Mouse (Mus musculus) c-Kit-positive CD71-positive TER-119-positive erythroid progenitor cells, embryonic 14.5 days (primary cell): Measurements from ENCODE around the gene Rin2.
A peak's percentile ranks its signal among the peaks of the same experiment; 100 is the strongest.
"Not testable (repeated sequence)": the region's sequence is repeated elsewhere in the genome, so short reads cannot be mapped to it uniquely, and the experiment has no call there.

Experiments used
- DNase-seq: peaks from one replicate; pipeline ENCODE4 v3.0.0-alpha.2; 2013; ENCODE audit warnings: low spot score

The Rin2 gene

DNA sequence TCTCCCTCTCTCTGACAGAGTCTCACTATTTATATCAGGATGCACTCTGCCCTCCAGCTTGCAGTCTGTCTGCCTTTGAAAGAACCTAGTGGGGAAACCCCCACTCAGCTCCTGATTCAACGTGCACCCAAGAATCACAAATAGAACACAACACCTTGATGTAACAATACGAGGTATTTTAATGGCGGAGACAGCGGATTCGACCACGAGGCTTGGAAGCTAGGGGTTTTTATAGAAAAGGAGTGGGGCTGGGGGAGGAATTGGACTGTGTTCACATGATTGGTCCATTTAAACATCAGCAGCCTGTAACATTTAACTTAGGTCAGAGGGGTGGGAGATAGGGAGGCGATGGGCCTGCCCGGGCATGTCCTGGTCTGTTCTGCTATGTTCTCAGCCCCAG, 225.3 kb downstream of the Rin2 start:
- not testable (repeated sequence) for DNase-seq

DNA sequence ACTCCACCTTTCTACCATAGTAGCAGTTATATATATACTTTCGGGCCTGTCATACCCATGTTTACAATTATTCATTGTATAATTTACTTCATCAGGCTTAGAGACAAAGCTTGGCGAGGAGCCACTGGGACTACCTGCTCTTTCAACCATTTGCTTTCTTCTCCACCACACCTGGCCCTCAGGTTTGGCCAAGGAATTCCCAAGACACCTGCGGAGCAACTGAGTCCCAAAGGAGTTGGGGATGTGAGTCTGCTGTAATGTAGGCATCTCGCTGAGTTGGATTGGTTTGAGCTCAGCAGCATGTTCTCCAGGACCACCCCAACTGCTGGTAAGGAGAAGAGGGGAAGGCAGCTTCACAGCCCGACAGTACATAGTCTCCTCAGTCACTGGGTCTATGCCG, 226.8 kb downstream of the Rin2 start, which contains the start of gene Naa20:
TSS of gene Naa20 (plus strand) at position 239 of the 400 bp plus-strand sequence.
- DNase-seq, result no peak

DNA sequence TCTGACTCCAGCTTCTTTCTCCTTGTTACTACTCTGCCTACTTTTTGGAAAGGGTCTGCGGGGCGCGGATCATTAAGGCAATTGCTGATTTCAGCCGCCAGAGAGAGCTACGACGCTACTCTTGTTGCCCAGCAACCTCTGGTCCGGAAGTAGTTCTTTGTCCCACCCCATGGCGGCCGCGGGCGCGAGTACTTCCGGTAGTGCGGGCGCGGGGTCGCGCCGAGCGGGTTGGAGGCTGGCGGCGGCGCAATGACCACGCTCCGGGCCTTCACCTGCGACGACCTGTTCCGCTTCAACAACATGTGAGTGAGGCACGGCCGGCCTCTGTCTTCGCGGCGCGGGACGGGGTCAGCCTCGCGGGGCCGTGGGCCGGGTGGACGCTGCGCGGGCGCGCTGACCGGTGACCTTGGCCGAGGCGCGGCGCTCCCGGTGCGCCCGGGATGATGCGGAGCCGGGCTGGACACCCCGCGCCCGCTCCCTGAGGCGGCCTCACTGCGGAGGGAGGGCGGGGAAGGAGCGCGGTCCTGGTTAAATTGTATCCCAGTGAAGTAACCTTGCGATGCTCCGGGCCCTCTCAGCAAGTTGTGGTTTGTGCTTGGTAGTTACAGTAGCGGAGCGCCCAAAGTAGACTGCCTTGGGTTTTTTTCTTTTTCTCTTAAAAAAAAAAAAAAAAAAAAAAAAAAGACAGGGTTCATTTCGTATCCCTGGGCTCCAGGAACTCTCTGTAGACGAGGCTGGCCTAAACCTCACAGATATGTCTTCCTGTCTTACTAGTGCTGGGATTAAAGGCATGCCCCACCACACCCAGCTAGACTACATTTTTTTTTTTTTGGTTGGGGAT, 228.3 kb downstream of the Rin2 start:
- peak; percentile 74 for DNase-seq

DNA sequence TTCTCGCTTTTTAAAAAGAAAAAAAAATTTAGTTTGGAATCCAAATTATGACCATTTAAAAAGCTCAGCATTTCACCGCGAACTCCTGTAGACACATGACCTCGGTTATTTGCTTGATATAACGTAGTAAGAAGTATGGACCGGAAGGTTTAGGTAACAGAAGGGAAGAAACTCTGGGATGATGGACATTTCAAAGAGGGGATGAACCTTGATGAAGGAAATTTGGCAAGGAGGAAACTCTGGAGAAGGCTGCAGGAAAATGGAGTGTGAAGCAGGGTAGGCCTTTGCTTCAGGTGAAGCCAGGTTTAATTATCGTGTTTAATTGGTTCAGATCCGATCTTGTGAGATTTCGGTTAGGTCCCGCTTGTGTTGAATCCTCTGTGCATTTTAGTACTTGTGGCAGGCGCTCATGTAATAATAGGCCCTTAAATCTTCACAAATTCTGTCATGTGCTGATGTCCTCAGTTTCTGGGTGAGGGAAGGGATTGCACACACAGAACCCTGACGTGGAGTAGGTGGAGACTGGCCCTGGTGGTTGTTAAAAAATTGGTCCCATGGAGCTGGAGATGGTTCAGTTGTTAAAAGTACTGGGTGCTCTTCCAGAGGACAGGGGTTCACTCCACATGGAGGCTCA, 229.1 kb downstream of the Rin2 start:
- no peak for DNase-seq

DNA sequence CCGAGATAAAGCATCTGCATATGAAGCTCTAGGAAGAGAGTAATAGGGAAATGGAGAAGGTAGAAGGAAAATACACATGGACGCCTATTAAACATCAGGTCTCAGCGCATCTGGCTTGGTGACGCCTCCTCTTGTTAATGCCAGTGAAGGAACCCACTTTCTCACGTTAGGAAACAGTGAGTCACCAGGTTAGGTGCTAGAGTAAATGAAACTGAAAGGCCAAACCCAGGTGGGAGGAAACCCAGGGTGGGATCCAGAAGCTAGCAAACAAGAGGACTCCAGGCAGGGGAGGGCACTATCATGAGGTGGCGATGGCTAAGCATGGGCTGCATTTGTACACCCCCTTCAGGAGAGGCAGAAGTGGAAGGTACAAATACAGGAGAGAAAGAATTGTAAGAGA, 230.1 kb downstream of the Rin2 start:
- DNase-seq, result no peak

DNA sequence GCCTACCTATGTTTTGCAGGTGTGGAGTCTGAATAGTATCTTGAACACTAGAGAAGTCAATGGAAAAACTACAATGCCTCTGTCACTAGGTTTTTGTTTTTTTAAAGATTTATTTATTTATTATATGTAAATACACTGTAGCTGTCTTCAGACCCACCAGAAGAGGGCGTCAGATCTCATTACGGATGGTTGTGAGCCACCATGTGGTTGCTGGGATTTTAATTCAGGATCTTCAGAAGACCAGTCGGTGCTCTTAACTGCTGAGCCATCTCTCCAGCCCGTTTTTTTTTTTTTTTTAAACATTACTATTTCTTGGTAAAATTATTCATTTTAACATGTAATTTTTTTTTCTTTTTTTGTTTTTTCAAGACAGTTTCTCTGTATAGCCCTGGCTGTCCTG, 230.9 kb downstream of the Rin2 start:
- not testable (repeated sequence) for DNase-seq

DNA sequence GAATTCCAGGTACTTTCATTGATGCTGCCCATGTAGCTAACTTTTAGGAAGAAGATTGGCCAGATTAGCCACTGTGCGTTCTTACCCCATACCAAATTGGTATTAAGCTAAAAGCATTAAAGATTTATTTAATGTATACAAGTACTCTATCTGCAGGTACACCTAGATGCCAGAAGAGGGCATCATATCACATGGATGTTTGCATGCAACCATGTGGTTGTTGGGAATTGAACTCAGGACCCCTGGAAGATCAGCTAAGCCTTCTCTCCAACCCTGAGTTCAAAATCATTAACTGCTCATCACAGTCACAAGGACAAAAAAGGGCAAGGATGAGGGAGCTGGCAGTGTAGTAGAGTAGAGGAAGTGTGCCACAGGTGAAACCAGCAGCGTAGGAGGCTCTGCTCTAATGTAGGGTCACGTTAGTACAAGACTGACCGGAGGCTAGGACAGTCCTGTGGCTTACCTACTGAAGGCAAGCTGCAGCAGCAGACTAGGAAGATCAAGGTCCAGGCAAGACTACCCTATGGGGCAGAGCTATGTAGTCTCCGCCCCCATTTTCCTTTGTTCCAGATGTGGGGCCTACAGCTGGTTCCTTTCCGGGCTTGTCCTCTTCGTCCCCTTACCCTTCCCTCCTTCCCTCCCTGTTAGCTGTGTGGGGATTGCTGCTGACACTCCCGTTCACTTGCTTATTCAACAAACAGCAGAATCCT, 246.1 kb downstream of the Rin2 start:
- no peak for DNase-seq

DNA sequence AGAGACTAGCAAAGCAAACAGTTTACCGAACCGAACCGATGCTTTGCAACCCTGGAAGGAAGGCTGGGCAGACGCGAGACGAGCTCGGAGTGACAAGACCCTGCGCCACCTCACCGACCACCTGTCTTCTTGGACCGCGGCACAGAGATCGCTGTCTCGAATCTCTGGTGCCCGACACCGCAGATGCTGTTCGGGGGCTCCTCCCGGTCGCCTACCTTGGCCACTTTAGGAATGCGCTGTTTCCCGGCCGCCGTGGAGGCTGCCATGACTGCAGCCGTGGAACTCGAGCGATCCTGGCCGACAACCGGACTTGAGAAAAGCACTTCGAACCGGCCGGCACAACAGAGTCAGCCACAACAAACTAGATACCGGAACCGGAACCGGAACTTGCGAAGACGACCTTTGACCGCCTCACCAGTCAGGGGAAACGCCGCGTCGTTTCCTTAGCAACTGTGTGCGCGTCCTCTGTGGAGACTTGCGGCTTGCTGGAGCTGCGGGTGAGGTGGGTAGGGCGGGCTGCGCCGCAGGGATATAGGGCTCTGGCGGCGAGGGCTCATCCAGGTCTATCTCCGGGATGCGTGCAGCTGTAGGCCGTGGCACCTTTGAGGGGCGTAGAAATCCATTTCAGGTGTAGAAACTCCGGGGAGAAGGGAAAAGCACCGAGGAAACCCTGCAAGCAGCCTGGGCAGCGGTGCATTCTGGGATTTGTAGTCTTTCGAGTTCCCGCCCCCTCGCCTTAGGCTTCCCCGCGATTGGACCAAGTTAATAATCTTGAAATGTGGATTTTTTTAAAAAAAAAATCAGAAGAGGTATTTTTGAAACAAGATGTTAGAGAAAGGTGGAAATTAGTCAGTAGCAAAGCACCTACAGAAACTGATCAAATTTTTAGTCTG, 259.6 kb downstream of the Rin2 start, which contains the start of the genes Cfap61 and Crnkl1:
TSS of gene Cfap61 (plus strand) at position 446 of the 893 bp plus-strand sequence.
TSS of gene Crnkl1 (minus strand) at position 676 of the 893 bp plus-strand sequence.
- DNase-seq, result peak; percentile 90

DNA sequence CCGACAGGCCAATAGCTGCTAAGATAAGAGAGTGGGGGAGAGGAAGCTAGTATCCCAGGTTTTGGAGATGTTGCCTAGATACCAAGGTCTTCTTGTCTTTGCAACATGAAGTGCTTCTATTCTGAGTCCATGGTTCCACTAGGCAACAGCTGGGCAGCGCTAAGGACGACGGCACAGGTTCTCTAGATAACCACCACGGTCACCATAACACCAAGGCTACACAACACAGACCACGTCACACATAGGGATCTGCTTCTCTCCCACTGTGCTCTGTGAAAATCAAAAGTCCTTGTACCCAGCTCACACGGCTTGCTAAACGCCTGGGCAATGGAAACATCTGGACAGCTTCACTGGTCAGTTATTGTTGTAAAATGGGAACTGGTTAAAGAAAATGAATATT, 262.0 kb downstream of the Rin2 start:
- DNase-seq, result no peak
